Mouse (Mus musculus) adrenal gland, postnatal 14 days (tissue): Measurements from ENCODE around the gene Fam161a. TPM values are rescaled to one million over a fixed set of nuclear protein-coding genes. Genes with fewer than 3 reads are reported as not detected.

Experiments
- DNase-seq: peaks from one replicate; pipeline ENCODE4 v3.0.0; 2021; ENCODE audit warnings: mixed read lengths
- long read RNA-seq, 2 experiments: library from polyadenylated mRNA; stranded (forward); transcript quantifications; one replicate each; pipeline ENCODE4 v2.0.0; 2021
- total RNA-seq: library from RNA; stranded (reverse); gene quantifications from 2 replicates; pipeline ENCODE4 v1.2.3, GENCODE M21; 2021

Gene Fam161a
- 40.7 and 45.5 TPM in 2 replicates for total RNA-seq
- long read RNA-seq, experiment 1, partial matches to known transcripts: 1 of 18 reads
- long read RNA-seq, experiment 1, other reads (novel, unspliced or antisense): 12 of 18 reads
- long read RNA-seq, experiment 2, partial matches to known transcripts: 4 of 19 reads
- long read RNA-seq, experiment 2, other reads (novel, unspliced or antisense): 11 of 19 reads

DNA sequence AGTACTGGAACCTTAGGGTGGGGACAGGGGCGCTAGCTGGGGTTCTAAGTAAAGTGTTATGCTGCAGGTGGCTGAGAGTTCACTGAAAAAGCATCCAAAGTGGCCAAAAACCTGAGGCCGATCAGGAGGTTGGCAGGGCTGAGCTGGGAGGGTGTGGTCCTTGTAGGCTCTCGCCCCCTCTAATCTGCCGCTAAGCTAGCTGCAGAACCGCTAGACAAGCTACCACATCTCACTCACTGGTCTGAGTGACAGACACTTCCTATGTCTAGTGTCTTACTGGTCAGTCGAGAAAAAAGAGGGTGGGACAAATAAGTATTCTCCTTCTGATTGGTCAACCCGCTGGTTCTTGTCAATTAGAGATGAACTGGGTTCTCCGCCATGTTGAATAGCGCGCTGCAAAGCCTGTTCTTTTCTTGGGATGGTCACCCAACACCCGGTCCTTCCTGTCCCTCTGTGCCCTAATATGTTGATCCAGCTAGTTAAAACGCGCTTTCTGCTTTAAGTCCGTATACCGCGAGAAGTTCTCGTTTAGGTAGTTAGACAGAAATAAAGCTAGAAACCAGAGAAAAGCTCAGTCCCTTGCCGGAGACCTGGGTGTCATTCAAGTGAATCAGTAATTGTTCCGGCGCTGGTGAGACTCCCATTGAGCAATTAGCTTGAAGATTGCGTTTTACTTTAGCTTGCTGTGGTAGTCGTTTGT, at the start of gene Fam161a:
Gene Fam161a, plus strand, starts transcription at position 51 of the 700 bp plus-strand sequence.
- DNase-seq: peak; percentile 84

- DNase-seq: no peak
Observed at GRCm38 (mm10) chr11:22957791-22958374, 49.4 kb upstream of the Fam161a start.

DNA sequence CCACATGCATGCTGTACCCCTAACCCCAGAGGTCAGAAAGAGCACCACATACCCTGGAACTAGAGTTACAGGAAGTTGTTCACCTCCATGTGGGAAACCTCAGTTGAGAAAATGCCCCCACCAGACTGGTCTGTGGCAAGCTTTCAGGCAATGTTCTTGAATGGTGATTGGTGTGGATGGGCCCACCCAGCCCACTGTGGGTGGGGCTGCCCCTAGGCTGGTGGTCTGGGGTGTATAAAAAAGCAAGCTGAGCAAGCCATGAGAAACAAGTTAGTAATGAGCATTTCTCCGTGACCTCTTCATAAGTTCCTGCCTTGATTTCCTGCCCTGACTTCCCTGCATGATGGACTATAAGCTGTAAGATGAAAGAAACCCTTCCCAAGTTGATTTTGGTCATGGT, 45.2 kb upstream of the Fam161a start:
- no peak for DNase-seq

- DNase-seq: no peak
Observed at GRCm38 (mm10) chr11:22964401-22964800, 42.9 kb upstream of the Fam161a start.

GRCm38 (mm10) chr11:22965503-22965902, 41.8 kb upstream of the Fam161a start:
- DNase-seq: peak; percentile 83

DNA sequence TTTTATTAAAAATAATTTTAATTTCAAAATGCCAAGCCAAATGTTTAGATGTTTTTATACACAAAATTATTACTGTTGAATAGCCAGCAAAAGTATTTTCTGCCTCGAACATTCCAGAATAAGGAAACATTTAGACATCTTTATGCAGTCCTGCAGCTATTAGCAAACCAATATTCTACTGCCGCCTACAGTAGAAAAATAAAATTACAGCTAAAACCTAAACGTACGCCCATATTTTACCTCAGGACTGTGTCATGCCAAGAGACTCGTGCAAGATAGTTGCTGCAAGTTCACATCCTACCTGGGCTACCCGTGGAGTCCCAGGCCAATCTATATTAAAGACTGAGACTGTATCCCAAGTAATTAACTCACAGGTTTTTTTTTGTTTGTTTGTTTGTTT, 37.8 kb upstream of the Fam161a start:
- DNase-seq: no peak

DNA sequence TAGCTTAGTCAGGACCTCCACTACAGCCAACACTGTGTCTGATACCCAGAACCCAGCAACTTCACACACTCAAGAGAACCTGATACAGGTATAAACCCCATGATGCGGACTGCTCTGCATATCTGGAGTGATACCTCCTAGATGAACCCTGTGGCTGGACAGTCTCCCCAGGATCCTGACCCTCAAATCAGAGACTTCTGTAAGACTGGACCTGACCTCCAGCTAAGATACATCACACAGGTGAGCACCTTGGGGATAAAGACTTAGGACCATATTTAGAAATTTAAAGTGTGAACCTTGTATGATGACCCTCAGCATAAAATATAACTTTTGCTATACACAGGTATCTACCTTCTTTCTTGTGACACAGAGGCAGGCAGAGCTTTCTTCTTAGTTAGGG, 36.8 kb upstream of the Fam161a start:
- DNase-seq: no peak

GRCm38 (mm10) chr11:22971835-22972709, 35.3 kb upstream of the Fam161a start, which contains the start of gene Zrsr1:
TSS of gene Zrsr1 (plus strand) at chr11:22972005.
- DNase-seq: peak; percentile 78

DNA sequence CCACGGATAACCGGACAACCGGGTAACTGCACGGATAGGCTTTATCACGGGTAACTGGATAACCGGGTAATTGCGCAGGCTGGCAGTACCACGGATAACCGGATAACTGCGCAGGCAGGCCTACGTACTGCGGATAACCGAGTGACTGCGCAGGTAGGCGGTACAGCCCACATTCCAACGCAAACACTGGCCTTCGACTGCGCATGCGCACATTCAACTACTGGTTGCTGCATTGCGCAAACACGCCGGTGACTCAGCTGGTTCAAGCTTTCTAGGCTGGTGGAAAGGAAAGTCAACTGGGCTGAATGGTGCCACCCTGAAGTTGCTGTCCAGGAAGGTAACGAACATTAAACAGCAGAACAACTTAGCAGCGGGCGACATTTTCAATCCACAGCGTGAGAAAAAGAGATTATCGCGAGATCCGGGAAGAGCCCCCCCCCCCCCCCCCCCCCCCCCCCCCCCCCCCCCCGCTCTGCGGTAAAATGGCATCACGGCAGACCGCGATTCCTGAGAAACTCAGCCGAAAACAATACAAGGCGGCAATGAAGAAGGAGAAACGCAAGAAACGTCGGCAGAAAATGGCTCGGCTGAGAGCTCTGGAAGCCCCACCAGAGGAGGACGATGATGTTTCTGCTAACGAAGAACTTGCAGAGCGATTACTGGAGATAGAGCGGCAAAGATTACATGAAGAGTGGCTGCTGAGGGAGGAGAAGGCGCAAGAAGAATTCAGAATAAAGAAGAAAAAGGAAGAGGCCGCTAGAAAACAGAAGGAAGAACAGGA, 34.4 kb upstream of the Fam161a start:
- DNase-seq: peak; percentile 86

GRCm38 (mm10) chr11:22973599-22973998, 33.7 kb upstream of the Fam161a start:
- no peak for DNase-seq

DNA sequence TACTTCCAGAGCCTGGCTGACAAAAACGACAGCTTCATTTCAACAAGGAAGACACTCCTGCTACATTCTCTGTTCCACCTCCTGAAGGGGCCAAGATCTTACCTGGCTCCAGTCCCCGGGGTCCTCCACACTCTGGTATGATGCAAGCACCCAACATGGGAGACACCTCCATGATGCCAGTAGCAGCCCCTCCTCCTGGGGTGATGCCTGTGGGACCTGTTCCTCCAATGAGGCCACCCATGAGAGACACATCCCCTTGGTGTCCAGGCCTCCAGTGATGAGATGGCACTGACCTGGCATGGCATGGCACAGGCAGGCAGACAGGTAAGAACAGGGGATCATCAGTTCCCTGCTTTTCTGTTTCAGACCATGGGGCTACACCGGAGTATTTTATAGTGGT, 29.1 kb upstream of the Fam161a start:
- no peak for DNase-seq

- no peak for DNase-seq
Observed at GRCm38 (mm10) chr11:22978711-22979110, 28.6 kb upstream of the Fam161a start.

GRCm38 (mm10) chr11:22979221-22979620, 28.1 kb upstream of the Fam161a start:
- DNase-seq: no peak

GRCm38 (mm10) chr11:22981041-22981440, 26.3 kb upstream of the Fam161a start:
- no peak for DNase-seq

DNA sequence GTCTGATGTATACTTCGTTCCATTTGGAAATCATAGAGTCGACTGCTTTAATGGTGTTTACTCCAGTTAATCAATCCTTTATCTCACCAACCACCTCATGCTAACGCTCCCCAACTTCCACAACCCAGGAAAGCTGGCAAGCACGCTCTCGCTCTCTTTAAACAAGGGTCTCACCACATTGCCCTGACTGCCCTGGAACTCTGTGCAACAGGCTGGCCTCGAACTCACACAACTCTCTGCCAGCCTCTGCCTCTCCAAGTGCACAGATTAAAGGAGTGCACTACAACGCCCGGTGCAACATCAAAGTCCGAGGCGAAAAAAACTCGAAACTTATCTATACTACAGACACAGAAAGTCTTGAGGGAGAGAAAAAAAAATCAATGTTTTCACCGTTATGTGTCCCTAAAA, 25.8 kb upstream of the Fam161a start:
- DNase-seq: no peak

GRCm38 (mm10) chr11:22981984-22982757, 25.2 kb upstream of the Fam161a start, which contains the start of the genes Gm28048 and Commd1:
TSS of gene Gm28048 (minus strand) at chr11:22982090.
TSS of gene Commd1 (minus strand) at chr11:22982382.
- peak; percentile 98 for DNase-seq

DNA sequence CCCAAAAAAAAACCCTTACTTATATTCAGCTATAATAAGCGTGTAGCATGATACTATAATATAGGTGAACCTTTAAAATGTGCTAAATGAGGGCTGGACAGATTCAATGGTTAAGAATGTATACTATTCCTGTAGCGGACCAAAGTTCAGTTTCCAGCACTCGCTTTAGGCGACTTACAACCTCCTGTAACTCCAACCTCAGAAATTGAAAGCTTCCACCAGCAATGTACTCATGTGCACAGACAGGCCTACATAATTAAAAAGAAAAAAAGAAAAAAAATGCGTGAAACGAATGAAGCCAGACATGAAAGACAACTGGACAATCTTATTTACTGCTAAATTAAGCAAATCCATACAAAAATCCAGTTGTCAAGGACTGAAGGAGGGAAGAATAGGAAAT, 24.5 kb upstream of the Fam161a start:
- DNase-seq: no peak

DNA sequence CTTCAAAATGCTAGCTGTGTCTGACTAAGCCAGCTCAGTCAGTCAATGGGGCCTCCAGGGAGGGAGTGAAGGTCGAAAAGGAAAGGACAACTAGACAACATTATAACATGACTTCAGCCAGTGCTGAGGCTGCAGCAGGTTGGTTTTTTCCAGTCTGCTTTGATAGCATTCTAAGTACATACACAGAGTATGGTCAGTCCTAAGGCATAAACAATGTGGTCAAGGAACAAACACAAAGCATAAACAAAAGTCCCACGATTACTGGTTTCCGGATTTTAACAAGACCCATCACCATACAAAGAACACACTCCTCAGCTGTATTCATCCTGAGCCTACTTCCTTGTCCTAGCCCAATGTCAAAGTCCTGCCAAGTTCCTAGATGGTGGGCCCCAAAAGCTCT, 21.8 kb upstream of the Fam161a start:
- DNase-seq: no peak

GRCm38 (mm10) chr11:22987357-22987756, 20.0 kb upstream of the Fam161a start:
- peak; percentile 55 for DNase-seq

- DNase-seq: no peak
Observed at GRCm38 (mm10) chr11:22989786-22990185, 17.5 kb upstream of the Fam161a start.
